Mouse (Mus musculus) midbrain, embryonic 12.5 days (tissue): ENCODE data around the gene Cdc34. TPM values are rescaled to one million over a fixed set of nuclear protein-coding genes. Genes with fewer than 3 reads are reported as not detected.

Experiments used
- ATAC-seq: fragments of 200-750 bp; cut with Nextera tagmentation; 2 replicates; pipeline ENCODE4 v1.8.0; 2017; ENCODE audit warnings: low read depth, moderate TSS enrichment, moderate library complexity; ENCODE audit not compliant: low FRiP score
- H3K27ac ChIP-seq: fragments of 300-500 bp; sonication (generic); replicated peaks from 2 replicates; pipeline ENCODE4 v1.5.1; 2016; ENCODE audit warnings: mild to moderate bottlenecking
- H3K27me3 ChIP-seq: fragments of 300-500 bp; sonication (generic); 2 replicates; pipeline ENCODE4 v1.6.1; 2016; ENCODE audit warnings: mild to moderate bottlenecking
- H3K36me3 ChIP-seq: fragments of 300-500 bp; sonication (generic); 2 replicates; pipeline ENCODE4 v1.6.1; 2016
- H3K4me1 ChIP-seq: fragments of 300-500 bp; sonication (generic); 2 replicates; pipeline ENCODE4 v1.6.1; 2016
- H3K4me2 ChIP-seq: fragments of 300-500 bp; sonication (generic); replicated peaks from 2 replicates; pipeline ENCODE4 v1.6.1; 2016; ENCODE audit warnings: mild to moderate bottlenecking, moderate library complexity
- H3K4me3 ChIP-seq: fragments of 300-500 bp; sonication (generic); 2 replicates; pipeline ENCODE4 v1.5.1; 2016; ENCODE audit warnings: mild to moderate bottlenecking
- H3K9ac ChIP-seq: fragments of 300-500 bp; sonication (generic); replicated peaks from 2 replicates; pipeline ENCODE4 v1.6.1; 2016; ENCODE audit warnings: mild to moderate bottlenecking, moderate library complexity
- H3K9me3 ChIP-seq: fragments of 300-500 bp; sonication (generic); 2 replicates; pipeline ENCODE4 v1.6.1; 2016; ENCODE audit warnings: mild to moderate bottlenecking
- WGBS: fragments of 180-500 bp; shearing (Covaris S2); methylation state at CpG from one replicate; pipeline ENCODE4 v1.1.7; 2016; 5-methylcytosine and 5-hydroxymethylcytosine counted together
- polyA plus RNA-seq: library from polyadenylated mRNA; unstranded; fragments of >200 nt; fragmentation: Nextera tagmentation; extraction: Ambion mirVana; gene quantifications from 2 replicates; pipeline ENCODE4 v1.2.1, GENCODE M21; 2016

Cdc34 gene
- polyA plus RNA-seq, 1 experiment from 2014 or later = 156 TPM

- H3K9ac ChIP-seq = no peak within 1 kb of the TSS
- ATAC-seq = no peak
- no peaks in the 10 kb centered on the region for H3K27me3 ChIP-seq
- H3K9me3 ChIP-seq = peaks cover 6% of the 10 kb centered on the region; the same call in 1 of the 2 replicates
- 80% methylated on average over 4 of the region's 4 CpGs for WGBS
- H3K4me1 ChIP-seq = peaks cover 6% of the 10 kb centered on the region
- H3K4me3 ChIP-seq = no peak within 1 kb of the TSS
- no peak within 1 kb of the TSS for H3K27ac ChIP-seq
- no peak within 1 kb of the TSS for H3K4me2 ChIP-seq
- peaks cover 55% of the 10 kb centered on the region for H3K36me3 ChIP-seq
Measured at GRCm38 (mm10) chr10:79688720-79689119, 6.7 kb downstream of the Cdc34 start, which contains the start of gene Gzmm. Gzmm (plus strand) TSS chr10:79689020.

GRCm38 (mm10) chr10:79689178-79689577 lies 7.2 kb downstream of the Cdc34 start:
- Histone ChIP-seq H3K27ac (no peak overlapping the region), H3K4me3 (no peak overlapping the region), H3K9ac (no peak overlapping the region), H3K4me1 (peaks cover 1% of the 10 kb centered on the region; the same call in 1 of the 2 replicates), H3K4me2 (no peak overlapping the region), H3K9me3 (peaks cover 6% of the 10 kb centered on the region; the same call in 1 of the 2 replicates), H3K36me3 (peaks cover 53% of the 10 kb centered on the region), H3K27me3 (no peaks in the 10 kb centered on the region)
- WGBS = 93% methylated on average over 3 of the region's 3 CpGs
- no peak for ATAC-seq

- peaks cover 25% of the 10 kb centered on the region for H3K36me3 ChIP-seq
Measured at GRCm38 (mm10) chr10:79691986-79692548, 10.1 kb downstream of the Cdc34 start.

GRCm38 (mm10) chr10:79693580-79694378 lies 11.8 kb downstream of the Cdc34 start:
- Histone ChIP-seq H3K4me2 (no peak overlapping the region), H3K4me1 (no peaks in the 10 kb centered on the region; the same call in 1 of the 2 replicates), H3K9me3 (peaks cover 6% of the 10 kb centered on the region; the same call in 1 of the 2 replicates), H3K9ac (no peak overlapping the region), H3K36me3 (peaks cover 7% of the 10 kb centered on the region), H3K27ac (no peak overlapping the region), H3K4me3 (no peak overlapping the region), H3K27me3 (no peaks in the 10 kb centered on the region)
- WGBS = 82% methylated on average over 12 of the region's 12 CpGs
- no peak for ATAC-seq

More at GRCm38 (mm10) chr10:79691986-79692548, 10.1 kb downstream of the Cdc34 start:
- no peak overlapping the region for H3K27ac ChIP-seq
- no peak overlapping the region for H3K4me2 ChIP-seq
- no peak overlapping the region for H3K9ac ChIP-seq
- no peaks in the 10 kb centered on the region for H3K27me3 ChIP-seq
- 100% methylated on average over 2 of the region's 2 CpGs for WGBS
- no peaks in the 10 kb centered on the region; the same call in 1 of the 2 replicates for H3K4me1 ChIP-seq
- H3K4me3 ChIP-seq = no peak overlapping the region
- H3K9me3 ChIP-seq = peaks cover 6% of the 10 kb centered on the region; the same call in 1 of the 2 replicates
- ATAC-seq = no peak

GRCm38 (mm10) chr10:79694379-79694655 lies 12.3 kb downstream of the Cdc34 start:
- H3K4me2 ChIP-seq = no peak overlapping the region
- H3K27me3 ChIP-seq = no peaks in the 10 kb centered on the region
- peaks cover 2% of the 10 kb centered on the region for H3K36me3 ChIP-seq
- ATAC-seq = no peak
- peaks cover 6% of the 10 kb centered on the region; the same call in 1 of the 2 replicates for H3K9me3 ChIP-seq
- WGBS = 79% methylated on average over 6 of the region's 6 CpGs
- H3K4me3 ChIP-seq = no peak overlapping the region
- H3K9ac ChIP-seq = no peak overlapping the region
- no peak overlapping the region for H3K27ac ChIP-seq
- no peaks in the 10 kb centered on the region; the same call in 1 of the 2 replicates for H3K4me1 ChIP-seq

GRCm38 (mm10) chr10:79695231-79696128 lies 13.5 kb downstream of the Cdc34 start:
- Histone ChIP-seq H3K27ac (no peak overlapping the region), H3K9ac (no peak overlapping the region), H3K9me3 (peaks cover 6% of the 10 kb centered on the region; the same call in 1 of the 2 replicates), H3K27me3 (no peaks in the 10 kb centered on the region), H3K4me1 (no peaks in the 10 kb centered on the region; the same call in 1 of the 2 replicates), H3K36me3 (no peaks in the 10 kb centered on the region), H3K4me2 (no peak overlapping the region), H3K4me3 (no peak overlapping the region)
- ATAC-seq = 0 out of 2 replicates have a peak, but pooled peaks have one; percentile 47
- WGBS = 69% methylated on average over 13 of the region's 13 CpGs

GRCm38 (mm10) chr10:79696129-79696651 lies 14.2 kb downstream of the Cdc34 start:
- H3K4me1 ChIP-seq = no peaks in the 10 kb centered on the region; the same call in 1 of the 2 replicates
- H3K4me3 ChIP-seq = no peak overlapping the region
- H3K4me2 ChIP-seq = no peak overlapping the region
- no peaks in the 10 kb centered on the region for H3K27me3 ChIP-seq
- peaks cover 6% of the 10 kb centered on the region; the same call in 1 of the 2 replicates for H3K9me3 ChIP-seq
- no peak overlapping the region for H3K9ac ChIP-seq
- no peak overlapping the region for H3K27ac ChIP-seq
- no peak for ATAC-seq
- WGBS = 69% methylated on average over 9 of the region's 9 CpGs
- H3K36me3 ChIP-seq = no peaks in the 10 kb centered on the region

- Histone ChIP-seq H3K27me3 (no peaks in the 10 kb centered on the region), H3K4me2 (no peak overlapping the region), H3K9me3 (no peaks in the 10 kb centered on the region), H3K4me3 (no peak overlapping the region), H3K36me3 (no peaks in the 10 kb centered on the region), H3K4me1 (peaks cover 4% of the 10 kb centered on the region; the same call in 1 of the 2 replicates), H3K9ac (no peak overlapping the region), H3K27ac (no peak overlapping the region)
- 85% methylated on average over 6 of the region's 6 CpGs for WGBS
- no peak for ATAC-seq
Measured at GRCm38 (mm10) chr10:79697916-79698315, 15.9 kb downstream of the Cdc34 start.

GRCm38 (mm10) chr10:79698459-79698858 lies 16.5 kb downstream of the Cdc34 start:
- Histone ChIP-seq H3K36me3 (no peaks in the 10 kb centered on the region), H3K9ac (no peak overlapping the region), H3K4me2 (no peak overlapping the region), H3K9me3 (no peaks in the 10 kb centered on the region), H3K27me3 (no peaks in the 10 kb centered on the region), H3K4me3 (no peak overlapping the region), H3K27ac (no peak overlapping the region), H3K4me1 (peaks cover 4% of the 10 kb centered on the region; the same call in 1 of the 2 replicates)
- WGBS = 93% methylated on average over 6 of the region's 6 CpGs
- no peak for ATAC-seq

- no peak overlapping the region for H3K4me2 ChIP-seq
- H3K9me3 ChIP-seq = no peaks in the 10 kb centered on the region
- no peak overlapping the region for H3K27ac ChIP-seq
- H3K36me3 ChIP-seq = no peaks in the 10 kb centered on the region
- H3K27me3 ChIP-seq = no peaks in the 10 kb centered on the region
- H3K4me3 ChIP-seq = no peak overlapping the region
- H3K4me1 ChIP-seq = peaks cover 13% of the 10 kb centered on the region
- ATAC-seq = no peak
- 51% methylated on average over 7 of the region's 7 CpGs for WGBS
- H3K9ac ChIP-seq = no peak overlapping the region
Measured at GRCm38 (mm10) chr10:79700676-79701075, 18.7 kb downstream of the Cdc34 start.

- Histone ChIP-seq H3K9me3 (no peaks in the 10 kb centered on the region), H3K4me2 (no peak overlapping the region), H3K4me1 (peaks cover 22% of the 10 kb centered on the region), H3K4me3 (no peak overlapping the region), H3K9ac (no peak overlapping the region), H3K27ac (0 out of 2 replicates have a peak overlapping the region, but pooled peaks have one; percentile 20), H3K27me3 (no peaks in the 10 kb centered on the region), H3K36me3 (no peaks in the 10 kb centered on the region)
- ATAC-seq = no peak
- 69% methylated on average over 10 of the region's 10 CpGs for WGBS
Measured at GRCm38 (mm10) chr10:79701443-79702129, 19.6 kb downstream of the Cdc34 start.
